Mouse (Mus musculus) lung, postnatal 0 days (tissue): Measurements from ENCODE around the gene Brk1.

Experiments
- CTCF ChIP-seq: IDR thresholded peaks from 2 replicates; pipeline ENCODE4 v1.5.1; 2016; ENCODE audit warnings: antibody characterized with exemption, mild to moderate bottlenecking
- EP300 ChIP-seq: IDR thresholded peaks from 2 replicates; pipeline ENCODE4 v1.6.1; 2016; ENCODE audit warnings: antibody characterized with exemption, mild to moderate bottlenecking, control low read depth

GRCm38 (mm10) chr6:113644808-113645207 is 40.2 kb downstream of the Brk1 start:
- TF ChIP-seq CTCF (no peak), EP300 (peak; percentile 34; the same call in 1 of the 2 replicates)
